Comparison of ENCODE assay signal across 10 mouse cellular contexts in genomic region chr1:128082800-128083199, GRCm38 (mm10). TPM values are rescaled to one million over a fixed set of nuclear protein-coding genes. Genes with fewer than 3 reads are reported as not detected.
DNase-seq lines count a peak whose midpoint lies in the region; ATAC-seq lines count a peak whose summit lies in the region.
"Had no signal": no experiment of that assay in that cellular context is flagged by ENCODE, and none has a peak within 500 bp of the region (broad histone marks: within the 10 kb centered on the region; RNA-seq: fewer than 3 reads in every experiment).

No protein-coding gene starts in this region.

- no peak overlapping the region for H3K4me3 ChIP-seq in hindbrain, embryonic 16.5 days (ENCODE audit: low read length)
- H3K4me3 ChIP-seq in hindbrain, embryonic 12.5 days: no peak overlapping the region
- H3K4me3 ChIP-seq in neural tube, embryonic 14.5 days (ENCODE audit: low read depth, low read length): no peak overlapping the region
- H3K4me3 ChIP-seq in liver, embryonic 16.5 days (ENCODE audit: low read depth, low read length): no peak overlapping the region

- no peak overlapping the region for H3K27ac ChIP-seq in hindbrain, embryonic 16.5 days (ENCODE audit: low read depth, low read length)
- no peak overlapping the region for H3K27ac ChIP-seq in hindbrain, embryonic 12.5 days
- H3K27ac ChIP-seq in neural tube, embryonic 14.5 days (ENCODE audit: low read depth, low read length): no peak overlapping the region
- H3K27ac ChIP-seq in liver, embryonic 16.5 days (ENCODE audit: low read length): no peak overlapping the region

- DNase-seq in cerebellum, postnatal 10 days: peak; percentile 50 to 62
- no peak for DNase-seq in neural tube, embryonic 10.5 days (ENCODE audit: extremely low spot score, low spot score)
- DNase-seq in embryo, embryonic 11 days: no peak
- DNase-seq: B cell, adult 2 months; lung, adult 2 months had no signal

- H3K9me3 ChIP-seq in hindbrain, embryonic 16.5 days (ENCODE audit: control insufficient read depth, low read length): no peaks in the 10 kb centered on the region
- no peaks in the 10 kb centered on the region for H3K9me3 ChIP-seq in hindbrain, embryonic 12.5 days (replicated peaks)
- no peaks in the 10 kb centered on the region for H3K9me3 ChIP-seq in neural tube, embryonic 14.5 days (ENCODE audit: control insufficient read depth, low read length)
- no peaks in the 10 kb centered on the region for H3K9me3 ChIP-seq in liver, embryonic 16.5 days (replicated peaks; ENCODE audit: control insufficient read depth, low read length)

- no peak overlapping the region for H3K9ac ChIP-seq in hindbrain, embryonic 16.5 days (ENCODE audit: low read depth, low read length)
- no peak overlapping the region for H3K9ac ChIP-seq in hindbrain, embryonic 12.5 days
- no peak overlapping the region for H3K9ac ChIP-seq in neural tube, embryonic 14.5 days (replicated peaks; ENCODE audit: low read depth, low read length)
- H3K9ac ChIP-seq in liver, embryonic 16.5 days (ENCODE audit: low read depth, low read length): no peak overlapping the region

- no peaks in the 10 kb centered on the region for H3K36me3 ChIP-seq in hindbrain, embryonic 16.5 days (ENCODE audit: control insufficient read depth, insufficient read depth, low read length)
- peaks cover 4% of the 10 kb centered on the region; the same call in 1 of the 2 replicates for H3K36me3 ChIP-seq in hindbrain, embryonic 12.5 days
- H3K36me3 ChIP-seq in neural tube, embryonic 14.5 days (ENCODE audit: control insufficient read depth, insufficient read depth, low read length): no peaks in the 10 kb centered on the region
- no peaks in the 10 kb centered on the region for H3K36me3 ChIP-seq in liver, embryonic 16.5 days (ENCODE audit: control insufficient read depth, insufficient read depth)

- no peaks in the 10 kb centered on the region; the same call in 1 of the 2 replicates for H3K4me1 ChIP-seq in hindbrain, embryonic 16.5 days (ENCODE audit: control insufficient read depth, insufficient read depth, low read depth, low read length)
- peaks cover 6% of the 10 kb centered on the region for H3K4me1 ChIP-seq in hindbrain, embryonic 12.5 days
- H3K4me1 ChIP-seq in neural tube, embryonic 14.5 days (ENCODE audit: control insufficient read depth, insufficient read depth, low read length): no peaks in the 10 kb centered on the region
- H3K4me1 ChIP-seq in liver, embryonic 16.5 days (ENCODE audit: control insufficient read depth, low read depth, low read length): no peaks in the 10 kb centered on the region

- ATAC-seq in cerebellum, adult (ENCODE audit: insufficient number of reproducible peaks, low FRiP score, low TSS enrichment): no peak
- ATAC-seq in hindbrain, embryonic 16.5 days: peak; percentile 74
- no peak for ATAC-seq in hindbrain, embryonic 12.5 days (ENCODE audit: low FRiP score)
- ATAC-seq in neural tube, embryonic 14.5 days (ENCODE audit: low read depth): peak; percentile 41; the same call in 1 of the 2 replicates
- peak; percentile 64 for ATAC-seq in liver, embryonic 16.5 days (ENCODE audit: low read depth)

- no peak overlapping the region for H3K4me2 ChIP-seq in hindbrain, embryonic 16.5 days (ENCODE audit: low read length)
- no peak overlapping the region for H3K4me2 ChIP-seq in hindbrain, embryonic 12.5 days (replicated peaks)
- H3K4me2 ChIP-seq in neural tube, embryonic 14.5 days (ENCODE audit: low read depth, low read length): no peak overlapping the region
- H3K4me2 ChIP-seq in liver, embryonic 16.5 days (ENCODE audit: low read depth, low read length): no peak overlapping the region

- 57% methylated on average over 7 of the region's 7 CpGs for WGBS in hindbrain, embryonic 16.5 days
- 80% methylated on average over 7 of the region's 7 CpGs for WGBS in hindbrain, embryonic 12.5 days
- WGBS in neural tube, embryonic 14.5 days: 72% methylated on average over 7 of the region's 7 CpGs
- 75% methylated on average over 7 of the region's 7 CpGs for WGBS in liver, embryonic 16.5 days (ENCODE audit: insufficient replicate concordance)

- no peaks in the 10 kb centered on the region for H3K27me3 ChIP-seq in hindbrain, embryonic 16.5 days (replicated peaks; ENCODE audit: control insufficient read depth, insufficient read depth, low read length)
- no peaks in the 10 kb centered on the region for H3K27me3 ChIP-seq in hindbrain, embryonic 12.5 days
- no peaks in the 10 kb centered on the region for H3K27me3 ChIP-seq in neural tube, embryonic 14.5 days (ENCODE audit: control insufficient read depth, insufficient read depth, low read length)
- H3K27me3 ChIP-seq in liver, embryonic 16.5 days (ENCODE audit: control insufficient read depth, insufficient read depth, low read depth, low read length): no peaks in the 10 kb centered on the region

RNA-seq across cellular contexts. Expression of gene Zranb3, which starts 20.0 kb away (rescaled TPM):
- polyA plus RNA-seq in hindbrain, embryonic 16.5 days (2015; fragmentation: Nextera tagmentation; extraction: Ambion mirVana): 3.3 and 4.6 TPM in 2 replicates
- polyA plus RNA-seq in hindbrain, embryonic 12.5 days (2016; fragmentation: Nextera tagmentation; extraction: Ambion mirVana): 9.2 TPM in 2 replicates
- 4.1 and 4.3 TPM in 2 replicates for polyA plus RNA-seq in neural tube, embryonic 14.5 days (2014; fragmentation: Nextera tagmentation; extraction: Ambion mirVana)
- 3.4 and 3.7 TPM in 2 replicates for polyA plus RNA-seq in liver, embryonic 16.5 days (2015; fragmentation: Nextera tagmentation; extraction: Ambion mirVana)

RNA-seq across cellular contexts. Expression of gene R3hdm1, which starts 20.3 kb away (rescaled TPM):
- 74.9 and 79.6 TPM in 2 replicates for polyA plus RNA-seq in hindbrain, embryonic 16.5 days (2015; fragmentation: Nextera tagmentation; extraction: Ambion mirVana)
- 97.1 and 102 TPM in 2 replicates for polyA plus RNA-seq in hindbrain, embryonic 12.5 days (2016; fragmentation: Nextera tagmentation; extraction: Ambion mirVana)
- polyA plus RNA-seq in neural tube, embryonic 14.5 days (2014; fragmentation: Nextera tagmentation; extraction: Ambion mirVana): 93.1 and 111 TPM in 2 replicates
- 31.5 and 33.1 TPM in 2 replicates for polyA plus RNA-seq in liver, embryonic 16.5 days (2015; fragmentation: Nextera tagmentation; extraction: Ambion mirVana)

Comparison
In these comparisons a context has a peak if more than half of its experiments do, and no peak if none do; other contexts are left out.
1. ATAC-seq: peak in hindbrain, embryonic 16.5 days (single experiment), neural tube, embryonic 14.5 days (single experiment) and liver, embryonic 16.5 days (single experiment); none in cerebellum, adult (single experiment) and hindbrain, embryonic 12.5 days (single experiment).
2. DNase-seq: peak in cerebellum, postnatal 10 days (2 of 2); none in neural tube, embryonic 10.5 days (single experiment) and embryo, embryonic 11 days (single experiment).